Mouse (Mus musculus) bone marrow, adult 2 months (tissue): Measurements from ENCODE around the gene Extl2.

Source experiments
- CTCF ChIP-seq: fragments of 200-500 bp; IDR thresholded peaks from 2 replicates; pipeline ENCODE4 v1.5.1; 2011; ENCODE audit warnings: low read length, control low read depth; ENCODE audit not compliant: control insufficient read depth, insufficient read depth
- POLR2A ChIP-seq: fragments of 200-500 bp; IDR thresholded peaks from 2 replicates; pipeline ENCODE4 v1.6.1; 2011; ENCODE audit warnings: low read depth, mild to moderate bottlenecking, control low read depth, low read length, borderline replicate concordance; ENCODE audit not compliant: control insufficient read depth

GRCm38 (mm10) chr3:115974995-115975394 lies 32.3 kb upstream of the Extl2 start:
- no peak for TF ChIP-seq POLR2A
- no peak for TF ChIP-seq CTCF
